Mouse (Mus musculus): Measurements from ENCODE around the gene Ltbp1. TPM values are rescaled to one million over a fixed set of nuclear protein-coding genes. Genes with fewer than 3 reads are reported as not detected.
A peak's percentile ranks its signal among the peaks of the same experiment; 100 is the strongest.

Ltbp1 gene
- total and polyA plus RNA-seq, 3 experiments = 2.3 to 6.4 (median 2.5) TPM

- Histone ChIP-seq H3K9me3 (replicated peaks; ENCODE audit: low read length) (no peaks in the 10 kb centered on the region), H3K27ac (ENCODE audit: insufficient read depth, low read depth) (peak overlapping the region; percentile 25; the same call in 1 of the 2 replicates), H3K36me3 (replicated peaks in 1 of 2; ENCODE audit: control insufficient read depth in 1 of 2, insufficient read depth in 1 of 2, low read length in 1 of 2) (no peaks in the 10 kb centered on the region), H3K4me2 (ENCODE audit: insufficient read depth, low read depth, poor library complexity, severe bottlenecking) (no peak overlapping the region), H3K9ac (ENCODE audit: insufficient read depth, low read depth) (no peak overlapping the region), H3K27me3 (replicated peaks) (no peaks in the 10 kb centered on the region), H3K4me3 (replicated peaks in 1 of 3; ENCODE audit: low read depth in 2 of 3, low read length in 2 of 3, poor library complexity in 1 of 3) (no peak overlapping the region), H3K4me1 (ENCODE audit: control insufficient read depth in 1 of 2, insufficient read depth in 2 of 2) (peaks cover 22 to 96% of the 10 kb centered on the region in 2 experiments), H3K79me2 (replicated peaks; ENCODE audit: control insufficient read depth, extremely low read depth, insufficient read depth, poor library complexity, severe bottlenecking) (no peaks in the 10 kb centered on the region)
- in situ Hi-C loops (cut with MboI; ENCODE audit: low pct_ligation_motif_present, low pct_unique_long_range_greater_than_20kb, low sequenced_read_pairs) (no loop called here), dilution Hi-C loops (cut with MboI; ENCODE audit: extremely low pct_ligation_motif_present, extremely low pct_unique_long_range_greater_than_20kb, low sequenced_read_pairs) (no loop called here)
- peak; percentile 54 for DNase-seq (ENCODE audit: extremely low read depth)
- TF ChIP-seq MAX (IDR thresholded peaks at IDR 0.05; ENCODE audit: low read length) (no peak), ZKSCAN1 (IDR thresholded peaks at IDR 0.05; ENCODE audit: borderline replicate concordance, low read depth, low read length) (no peak), ETS1 (conservative IDR thresholded peaks at IDR 0.05; ENCODE audit: low read depth, low read length) (peak; percentile 65), POLR2AphosphoS2 (IDR thresholded peaks at IDR 0.05; ENCODE audit: low read depth, low read length) (no peak), MEF2A (IDR thresholded peaks at IDR 0.05; ENCODE audit: borderline replicate concordance, low read depth, low read length) (peak; percentile 38; the same call in 1 of the 2 replicates), RCOR1 (conservative IDR thresholded peaks at IDR 0.05; ENCODE audit: low read depth, low read length) (no peak), USF2 (conservative IDR thresholded peaks at IDR 0.05; ENCODE audit: low read depth, low read length) (no peak), JUND (conservative IDR thresholded peaks at IDR 0.05; ENCODE audit: low read depth, low read length) (no peak), SIN3A (IDR thresholded peaks at IDR 0.05; ENCODE audit: low read length) (no peak), TCF12 (IDR thresholded peaks at IDR 0.05; ENCODE audit: low read depth, low read length) (peak; percentile 74; the same call in 1 of the 2 replicates), ZNF384 (IDR thresholded peaks at IDR 0.05; ENCODE audit: low read depth, low read length) (no peak), SMC3 (IDR thresholded peaks at IDR 0.05; ENCODE audit: low read depth, low read length) (no peak), IRF4 (IDR thresholded peaks at IDR 0.05; ENCODE audit: low read depth, low read length) (peak; percentile 70), EP300 (IDR thresholded peaks at IDR 0.05; ENCODE audit: low read length) (peak; percentile 78), E2F4 (IDR thresholded peaks at IDR 0.05; ENCODE audit: insufficient replicate concordance, low read depth, low read length) (no peak), MAZ (IDR thresholded peaks at IDR 0.05; ENCODE audit: low read depth, low read length) (no peak), PAX5 (IDR thresholded peaks at IDR 0.05; ENCODE audit: low read length) (no peak), NRF1 (IDR thresholded peaks at IDR 0.05; ENCODE audit: low read depth, low read length) (no peak), NELFE (IDR thresholded peaks at IDR 0.05; ENCODE audit: low read depth, low read length) (no peak), UBTF (IDR thresholded peaks at IDR 0.05; ENCODE audit: low read depth, low read length) (no peak), ZC3H11A (IDR thresholded peaks at IDR 0.05; ENCODE audit: low read depth, low read length) (no peak), JUN (IDR thresholded peaks at IDR 0.05; ENCODE audit: insufficient read depth, low read depth, low read length) (no peak), BHLHE40 (IDR thresholded peaks at IDR 0.05; ENCODE audit: low read depth, low read length) (peak; percentile 80)
These were observed 247.2 kb downstream of the Ltbp1 start for GRCm38 (mm10) chr17:75252540-75252939.

Measured in CH12.LX (cell line).